Mouse (Mus musculus) liver, embryonic 11.5 days (tissue): ENCODE measurements at regions not wholly inside any gene's neighbourhood (a gene's known extent, or its start where the extent isn't known, plus 50 kb on each side); places are given as distances from the start of the nearest gene placed in this dataset.
"Not testable (repeated sequence)": the region's sequence is repeated elsewhere in the genome, so short reads cannot be mapped to it uniquely, and the experiment has no call there.

Experiments used
- ATAC-seq: fragments of 200-750 bp; cut with Nextera tagmentation; replicated peaks from 2 replicates; pipeline ENCODE4 v1.8.0; 2017; ENCODE audit warnings: moderate number of reproducible peaks, mild to moderate bottlenecking, moderate TSS enrichment, moderate library complexity; ENCODE audit not compliant: low FRiP score
- DNase-seq: peaks from one replicate; pipeline ENCODE4 v3.0.0-alpha.2; 2017; ENCODE audit warnings: low spot score
- H3K27ac ChIP-seq: fragments of 300-500 bp; sonication (generic); 2 replicates; pipeline ENCODE4 v1.5.1; 2014; ENCODE audit warnings: mild to moderate bottlenecking, low read depth, low read length, control low read depth
- H3K27me3 ChIP-seq: fragments of 300-500 bp; sonication (generic); replicated peaks from 2 replicates; pipeline ENCODE4 v1.6.1; 2014; ENCODE audit warnings: low read length, mixed read lengths; ENCODE audit not compliant: control insufficient read depth, insufficient read depth
- H3K36me3 ChIP-seq: fragments of 300-500 bp; sonication (generic); 2 replicates; pipeline ENCODE4 v1.6.1; 2014; ENCODE audit warnings: mild to moderate bottlenecking, low read length, moderate library complexity, mixed read lengths; ENCODE audit not compliant: control insufficient read depth, insufficient read depth
- H3K4me1 ChIP-seq: fragments of 300-500 bp; sonication (generic); replicated peaks from 2 replicates; pipeline ENCODE4 v1.6.1; 2014; ENCODE audit warnings: low read length, mixed read lengths; ENCODE audit not compliant: control insufficient read depth, insufficient read depth
- H3K4me2 ChIP-seq: fragments of 300-500 bp; sonication (generic); 2 replicates; pipeline ENCODE4 v1.6.1; 2014; ENCODE audit warnings: mild to moderate bottlenecking, control low read depth, moderate library complexity
- H3K4me3 ChIP-seq: fragments of 300-500 bp; sonication (generic); 2 replicates; pipeline ENCODE4 v1.5.1; 2014; ENCODE audit warnings: low read depth, low read length, control low read depth
- H3K9ac ChIP-seq: fragments of 300-500 bp; sonication (generic); 2 replicates; pipeline ENCODE4 v1.6.1; 2014; ENCODE audit warnings: low read depth, low read length, control low read depth
- H3K9me3 ChIP-seq: fragments of 300-500 bp; sonication (generic); 2 replicates; pipeline ENCODE4 v1.6.1; 2016; ENCODE audit warnings: low read length, inconsistent platforms, mixed read lengths; ENCODE audit not compliant: control insufficient read depth
- WGBS: fragments of 180-500 bp; shearing (Covaris S2); extraction: QIAGEN DNeasy Blood & Tissue Kit; methylation state at CpG from one replicate; pipeline ENCODE4 v1.1.7; 2014; 5-methylcytosine and 5-hydroxymethylcytosine counted together

DNA sequence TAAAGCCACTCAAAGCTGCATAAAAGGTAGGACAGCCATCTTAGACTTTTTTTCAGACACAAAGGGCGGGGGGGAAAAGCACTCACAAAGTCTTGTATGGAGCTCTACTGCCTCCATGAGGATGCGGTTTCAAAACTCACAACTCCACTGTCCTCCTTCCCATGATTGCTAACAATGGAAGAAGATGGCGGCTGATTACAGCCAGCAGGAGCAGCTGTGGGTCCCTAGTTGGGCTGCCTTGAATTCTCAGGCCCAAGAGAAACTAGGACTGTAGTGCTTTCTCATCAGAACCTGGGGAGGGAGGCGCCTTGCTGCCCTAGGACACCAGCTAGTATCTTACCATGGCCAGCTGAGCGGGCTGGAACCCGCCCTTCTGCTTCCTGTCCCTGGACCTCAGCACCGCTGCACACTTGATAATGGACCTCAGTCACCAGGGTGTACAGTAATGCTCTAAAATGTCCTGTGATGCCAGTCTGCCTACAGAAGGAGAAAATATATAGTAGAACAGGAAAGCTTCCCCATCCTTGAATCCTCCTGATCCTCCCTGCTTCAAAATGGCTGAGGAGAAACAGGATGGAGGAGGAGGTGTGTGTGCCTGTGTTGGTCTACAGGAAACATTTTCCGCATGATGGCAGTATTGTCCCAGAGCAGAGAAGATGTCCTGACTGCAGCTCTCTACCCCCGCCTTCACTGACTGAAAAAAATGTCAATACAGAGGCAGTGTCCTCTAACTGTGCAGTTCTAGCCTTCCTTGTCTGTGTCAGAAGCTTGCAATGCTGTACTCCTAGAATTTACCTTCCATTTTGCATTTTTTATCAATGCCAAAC, 183.7 kb upstream of the Olfr1324 start:
- Histone ChIP-seq H3K9me3 (no peaks in the 10 kb centered on the region), H3K4me2 (peak overlapping the region; percentile 46), H3K27ac (no peak overlapping the region; the same call in 1 of the 2 replicates), H3K4me3 (peak overlapping the region; percentile 33), H3K27me3 (no peaks in the 10 kb centered on the region), H3K36me3 (no peaks in the 10 kb centered on the region), H3K9ac (0 out of 2 replicates have a peak overlapping the region, but pooled peaks have one; percentile 14), H3K4me1 (no peaks in the 10 kb centered on the region)
- ATAC-seq (0 out of 2 replicates have a peak, but pooled peaks have one; percentile 61), DNase-seq (peak; percentile 59)
- WGBS: 54% methylated on average over 9 of the region's 9 CpGs

DNA sequence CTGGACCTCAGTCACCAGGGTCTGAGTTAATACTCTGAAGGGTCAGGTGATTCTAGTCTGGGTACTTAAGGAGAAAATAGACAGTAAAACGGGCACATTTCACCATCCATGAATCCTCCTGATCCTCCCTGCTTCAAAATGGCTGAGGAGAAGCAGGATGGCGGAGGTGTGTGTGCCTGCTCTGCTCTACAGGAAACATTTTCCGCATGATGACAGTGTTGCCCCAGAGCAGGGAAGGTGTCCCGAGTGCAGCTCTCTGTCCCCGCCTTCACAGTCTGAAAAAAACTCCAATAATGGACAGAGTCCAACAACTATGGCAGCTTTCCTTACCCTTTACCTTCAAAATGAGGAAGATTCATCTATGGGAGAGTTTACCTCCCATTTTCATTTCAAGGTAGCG, 179.8 kb upstream of the Olfr1324 start:
- not testable (repeated sequence) for H3K36me3 ChIP-seq, ATAC-seq, H3K9ac ChIP-seq, H3K9me3 ChIP-seq, H3K4me2 ChIP-seq, H3K27me3 ChIP-seq, H3K4me3 ChIP-seq, DNase-seq, H3K27ac ChIP-seq, H3K4me1 ChIP-seq
- 69% methylated on average over 5 of the region's 6 CpGs for WGBS

DNA sequence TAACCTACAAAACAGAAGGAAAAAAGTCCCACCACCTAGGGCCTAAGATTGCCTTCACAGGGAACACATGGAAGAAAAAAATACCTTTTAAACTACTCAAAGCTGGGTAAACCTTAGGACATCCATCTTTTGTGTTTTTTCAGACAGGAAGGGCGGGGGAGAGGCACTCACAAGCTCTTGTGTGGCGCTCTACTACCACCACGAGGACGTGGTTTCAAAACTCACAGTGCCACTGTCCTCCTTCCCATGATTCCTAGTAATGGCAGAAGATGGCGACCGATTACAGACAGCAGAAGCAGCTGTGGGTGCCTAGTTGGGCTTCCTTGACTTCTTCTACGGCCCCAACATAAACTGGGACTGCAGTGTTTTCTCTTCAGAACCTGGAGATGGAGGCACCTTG, 179.3 kb upstream of the Olfr1324 start:
- H3K27me3 ChIP-seq: no peaks in the 10 kb centered on the region
- H3K27ac ChIP-seq: no peak overlapping the region
- no peaks in the 10 kb centered on the region for H3K36me3 ChIP-seq
- no peak overlapping the region for H3K4me3 ChIP-seq
- H3K9me3 ChIP-seq: no peaks in the 10 kb centered on the region
- DNase-seq (no peak), ATAC-seq (no peak)
- H3K4me1 ChIP-seq: no peaks in the 10 kb centered on the region
- 64% methylated on average over 7 of the region's 7 CpGs for WGBS
- H3K4me2 ChIP-seq: no peak overlapping the region
- H3K9ac ChIP-seq: no peak overlapping the region

DNA sequence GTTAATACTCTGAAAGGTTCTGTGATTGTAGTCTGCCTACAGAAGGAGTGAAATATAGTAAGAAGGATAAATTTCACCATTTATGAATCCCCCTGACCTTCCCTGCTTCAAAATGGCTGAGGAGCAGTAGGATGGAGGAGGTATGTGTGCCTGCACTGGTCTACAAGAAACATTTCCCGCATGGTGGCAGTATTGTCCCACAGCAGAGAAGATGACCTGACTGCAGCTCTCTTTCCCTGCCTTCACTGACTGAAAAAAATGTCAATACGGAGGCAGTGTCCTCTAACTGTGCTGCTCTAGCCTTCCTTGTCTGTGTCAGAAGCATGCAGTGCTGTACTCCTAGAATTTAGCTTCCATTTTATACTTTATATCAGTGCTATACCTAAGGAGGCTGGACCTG, 177.2 kb upstream of the Olfr1324 start:
- not testable (repeated sequence) for H3K9me3 ChIP-seq, H3K4me1 ChIP-seq, H3K27me3 ChIP-seq, H3K4me2 ChIP-seq, H3K4me3 ChIP-seq, H3K27ac ChIP-seq, DNase-seq, ATAC-seq, H3K9ac ChIP-seq, H3K36me3 ChIP-seq
- WGBS: 56% methylated on average over 2 of the region's 2 CpGs

DNA sequence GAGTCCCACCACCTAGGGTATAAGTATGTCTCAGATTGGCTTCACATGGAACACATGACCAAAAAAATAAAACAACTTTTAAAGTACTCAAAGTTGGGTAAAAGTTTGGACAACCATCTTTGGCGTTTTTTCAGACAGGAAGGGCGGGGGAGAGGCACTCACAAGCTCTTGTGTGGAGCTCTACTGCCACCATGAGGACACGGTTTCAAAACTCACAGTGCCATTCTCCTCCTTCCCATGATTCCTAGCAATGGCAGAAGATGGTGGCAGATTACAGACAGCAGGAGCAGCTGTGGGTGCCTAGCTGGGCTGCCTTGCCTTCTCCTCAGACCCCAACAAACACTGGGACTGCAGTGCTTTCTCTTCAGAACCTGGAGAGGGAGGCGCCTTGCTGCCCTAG, 176.7 kb upstream of the Olfr1324 start:
- H3K27me3 ChIP-seq, H3K4me2 ChIP-seq, DNase-seq, ATAC-seq, H3K4me1 ChIP-seq, H3K36me3 ChIP-seq, H3K27ac ChIP-seq, H3K9me3 ChIP-seq, H3K4me3 ChIP-seq, H3K9ac ChIP-seq: not testable (repeated sequence)
- WGBS: 63% methylated on average over 4 of the region's 4 CpGs

DNA sequence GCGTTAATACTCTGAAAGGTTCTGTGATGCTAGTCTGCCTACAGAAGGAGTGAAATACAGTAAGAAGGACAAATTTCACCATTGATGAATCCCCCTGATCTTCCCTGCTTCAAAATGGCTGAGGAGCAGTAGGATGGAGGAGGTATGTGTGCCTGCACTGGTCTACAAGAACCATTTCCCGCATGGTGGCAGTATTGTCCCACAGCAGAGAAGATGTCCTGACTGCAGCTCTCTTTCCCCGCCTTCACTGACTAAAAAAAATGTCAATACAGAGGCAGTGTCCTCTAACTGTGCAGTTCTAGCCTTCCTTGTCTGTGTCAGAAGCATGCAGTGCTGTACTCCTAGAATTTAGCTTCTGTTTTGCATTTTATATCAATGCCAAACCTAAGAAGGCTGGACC, 174.6 kb upstream of the Olfr1324 start:
- not testable (repeated sequence) for H3K4me1 ChIP-seq, H3K36me3 ChIP-seq, ATAC-seq, H3K27me3 ChIP-seq, H3K27ac ChIP-seq, H3K9ac ChIP-seq, DNase-seq, H3K9me3 ChIP-seq
- 0 out of 2 replicates have a peak overlapping the region, but pooled peaks have one; percentile 5 for H3K4me3 ChIP-seq
- peak overlapping the region; percentile 38; the same call in 1 of the 2 replicates for H3K4me2 ChIP-seq
- 59% methylated on average over 3 of the region's 3 CpGs for WGBS

DNA sequence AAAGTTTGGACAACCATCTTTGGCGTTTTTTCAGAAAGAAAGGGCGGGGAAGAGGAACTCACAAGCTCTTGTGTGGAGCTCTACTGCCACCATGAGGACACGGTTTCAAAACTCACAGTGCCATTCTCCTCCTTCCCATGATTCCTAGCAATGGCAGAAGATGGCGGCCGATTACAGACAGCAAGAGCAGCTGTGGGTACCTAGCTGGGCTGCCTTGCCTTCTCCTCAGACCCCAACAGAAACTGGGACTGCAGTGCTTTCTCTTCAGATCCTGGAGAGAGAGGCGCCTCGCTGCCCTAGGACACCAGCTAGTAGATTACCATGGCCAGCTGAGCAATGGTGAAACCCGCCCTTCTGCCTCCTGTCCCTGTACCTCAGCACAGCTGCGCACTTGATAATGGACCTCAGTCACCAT, 174.2 kb upstream of the Olfr1324 start:
- H3K36me3 ChIP-seq, DNase-seq, H3K27me3 ChIP-seq, ATAC-seq, H3K4me1 ChIP-seq, H3K9me3 ChIP-seq, H3K27ac ChIP-seq, H3K9ac ChIP-seq: not testable (repeated sequence)
- WGBS: 55% methylated on average over 9 of the region's 9 CpGs
- Histone ChIP-seq H3K4me3 (0 out of 2 replicates have a peak overlapping the region, but pooled peaks have one; percentile 5), H3K4me2 (peak overlapping the region; percentile 38; the same call in 1 of the 2 replicates)

DNA sequence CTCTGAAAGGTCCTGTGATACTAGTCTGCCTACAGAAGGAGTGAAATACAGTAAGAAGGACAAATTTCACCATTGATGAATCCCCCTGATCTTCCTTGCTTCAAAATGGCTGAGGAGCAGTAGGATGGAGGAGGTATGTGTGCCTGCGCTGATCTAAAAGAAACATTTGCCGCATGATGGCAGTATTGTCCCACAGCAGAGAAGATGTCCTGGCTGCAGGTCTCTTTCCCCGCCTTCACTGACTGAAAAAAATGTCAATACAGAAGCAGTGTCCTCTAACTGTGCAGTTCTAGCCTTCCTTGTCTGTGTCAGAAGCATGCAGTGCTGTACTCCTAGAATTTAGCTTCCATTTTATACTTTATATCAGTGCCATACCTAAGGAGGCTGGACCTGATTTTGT, 172.0 kb upstream of the Olfr1324 start:
- H3K27me3 ChIP-seq, DNase-seq, H3K9me3 ChIP-seq, H3K9ac ChIP-seq, H3K4me1 ChIP-seq, H3K36me3 ChIP-seq, H3K27ac ChIP-seq, ATAC-seq: not testable (repeated sequence)
- Histone ChIP-seq H3K4me3 (peak overlapping the region; percentile 19; the same call in 1 of the 2 replicates), H3K4me2 (peak overlapping the region; percentile 38)
- WGBS: 67% methylated on average over 3 of the region's 3 CpGs

DNA sequence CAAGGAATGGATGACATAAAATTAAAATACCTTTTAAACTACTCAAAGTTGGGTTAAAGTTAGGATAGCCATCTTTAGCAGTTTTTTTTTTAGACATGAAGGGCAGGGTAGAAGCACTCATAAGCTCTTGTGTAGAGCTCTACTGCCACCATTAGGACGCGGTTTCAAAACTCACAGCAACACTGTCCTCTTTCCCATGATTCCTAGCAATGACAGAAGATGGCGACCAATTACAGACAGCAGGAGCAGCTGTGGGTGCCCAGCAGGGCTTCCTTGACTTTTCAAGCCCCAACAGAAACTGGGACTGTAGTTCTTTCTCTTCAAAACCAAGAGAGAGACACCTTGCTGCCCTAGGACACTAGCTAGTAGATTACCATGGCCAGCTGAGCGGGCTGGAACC, 171.5 kb upstream of the Olfr1324 start:
- peak overlapping the region; percentile 19; the same call in 1 of the 2 replicates for H3K4me3 ChIP-seq
- peak overlapping the region; percentile 38 for H3K4me2 ChIP-seq
- WGBS: 64% methylated on average over 4 of the region's 4 CpGs
- DNase-seq (no peak), ATAC-seq (no peak)
- H3K27ac ChIP-seq: no peak overlapping the region
- no peaks in the 10 kb centered on the region for H3K4me1 ChIP-seq
- H3K9me3 ChIP-seq: no peaks in the 10 kb centered on the region
- no peaks in the 10 kb centered on the region for H3K27me3 ChIP-seq
- H3K36me3 ChIP-seq: peaks cover 3% of the 10 kb centered on the region; the same call in 1 of the 2 replicates
- H3K9ac ChIP-seq: no peak overlapping the region
